Mouse (Mus musculus) erythroblast, embryonic 14.5 days (primary cell): ENCODE data around the gene En2. TPM values are rescaled to one million over a fixed set of nuclear protein-coding genes. Genes with fewer than 3 reads are reported as not detected.

Experiments
- H3K27me3 ChIP-seq: 2 replicates; pipeline ENCODE4 v1.6.1; 2012; ENCODE audit warnings: inconsistent platforms; ENCODE audit not compliant: control insufficient read depth
- H3K36me3 ChIP-seq: 2 replicates; pipeline ENCODE4 v1.6.1; 2012; ENCODE audit warnings: mild to moderate bottlenecking, inconsistent platforms; ENCODE audit not compliant: control insufficient read depth
- H3K4me1 ChIP-seq: 2 replicates; pipeline ENCODE4 v1.6.1; 2012; ENCODE audit warnings: inconsistent platforms; ENCODE audit not compliant: control insufficient read depth
- H3K4me3 ChIP-seq: replicated peaks from 2 replicates; pipeline ENCODE3; 2012; ENCODE audit warnings: moderate library complexity, mild to moderate bottlenecking, inconsistent platforms
- H3K9me3 ChIP-seq: 2 replicates; pipeline ENCODE4 v1.6.1; 2012; ENCODE audit warnings: low read length, inconsistent platforms, mixed read lengths; ENCODE audit not compliant: control insufficient read depth
- GATA1 ChIP-seq: IDR thresholded peaks from 2 replicates; pipeline ENCODE4 v1.6.1; 2012; ENCODE audit warnings: low read length, inconsistent platforms, mixed read lengths
- TAL1 ChIP-seq: IDR thresholded peaks from 3 replicates; pipeline ENCODE4 v1.6.1; 2012; ENCODE audit warnings: low read length, inconsistent platforms, mixed read lengths
- polyA plus RNA-seq: library from polyadenylated mRNA; stranded (reverse); fragments of >175 nt; gene quantifications from 2 replicates; pipeline ENCODE4 v1.2.3, GENCODE M21; 2012

The En2 gene
- polyA plus RNA-seq, 1 experiment: not detected

DNA sequence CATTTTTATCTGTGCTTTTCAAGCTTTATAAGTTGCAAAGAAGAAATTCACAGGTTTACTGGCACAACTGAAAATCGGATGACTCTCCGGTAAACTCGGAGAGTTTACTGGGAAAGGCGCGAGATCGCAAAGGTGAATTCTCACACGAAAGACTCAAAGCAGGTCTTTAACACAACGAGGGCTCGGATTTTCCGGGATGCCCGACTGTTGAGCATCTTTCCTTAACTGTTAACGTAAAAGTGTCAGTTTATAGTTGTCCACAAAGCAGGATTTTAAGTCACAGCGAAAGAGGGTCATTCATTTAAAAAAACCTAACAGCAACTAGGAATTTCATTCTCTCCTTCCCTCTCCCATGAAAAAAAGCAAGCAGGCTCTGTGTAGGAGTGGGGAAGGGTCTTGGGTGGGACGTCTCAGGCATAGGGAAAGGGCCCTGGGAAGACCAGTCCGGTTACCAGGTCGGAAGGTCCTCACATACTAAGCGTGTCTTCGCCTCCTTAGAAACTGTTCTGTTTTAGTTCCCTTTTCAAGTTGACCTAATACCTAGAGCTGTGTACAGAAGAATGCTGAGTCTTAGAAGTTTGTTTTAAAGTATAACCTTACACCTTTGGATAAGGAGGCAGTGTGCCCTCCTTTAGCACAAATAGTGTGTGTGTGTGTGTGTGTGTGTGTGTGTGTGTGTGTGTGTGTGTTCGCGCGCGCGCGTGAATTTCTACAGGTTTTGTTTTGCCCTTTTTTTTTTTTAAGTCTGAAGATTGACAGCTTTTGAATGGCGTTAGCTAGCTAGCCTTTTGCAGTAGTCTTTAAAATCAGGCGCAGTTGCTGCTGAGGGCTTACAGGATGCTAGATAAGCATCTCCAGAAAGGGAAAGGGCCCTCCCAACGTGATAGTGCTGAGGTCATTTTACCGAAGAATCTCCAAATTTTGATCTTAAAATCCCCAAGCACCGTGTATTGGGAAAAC lies 45.4 kb downstream of the En2 start:
- no peak overlapping the region for H3K4me3 ChIP-seq

DNA sequence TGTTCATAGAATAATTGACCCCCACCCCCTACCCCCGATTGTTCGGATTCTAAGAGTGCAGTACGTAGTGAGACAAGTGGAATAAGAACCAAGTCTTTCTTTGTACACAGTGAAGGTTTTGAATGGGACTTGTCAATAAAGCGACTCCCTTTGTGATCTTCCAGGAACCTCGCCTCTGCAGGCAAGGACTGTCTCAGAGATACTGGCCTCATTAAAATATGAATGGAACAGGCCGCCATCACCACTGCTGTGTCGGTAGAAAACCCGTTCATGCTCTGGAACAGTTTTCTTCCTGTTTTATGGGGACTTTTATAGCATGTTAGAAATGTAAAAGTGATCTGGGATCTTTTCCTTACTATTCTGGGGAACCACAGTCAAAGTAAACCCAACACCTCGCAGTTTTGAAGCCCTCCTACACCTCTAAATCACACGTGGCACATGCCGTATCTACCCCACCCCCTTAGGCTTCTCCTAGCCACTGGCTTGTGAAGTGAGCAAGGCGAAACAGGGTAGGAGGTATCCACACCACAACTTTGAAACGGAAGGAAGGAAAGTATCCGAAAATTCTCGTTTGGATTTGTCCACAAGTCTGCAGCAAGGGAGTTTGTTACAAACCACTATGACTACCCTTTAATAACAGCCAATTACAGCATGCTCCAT lies 46.3 kb downstream of the En2 start:
- TF ChIP-seq GATA1: no peak
- no peak for TF ChIP-seq TAL1
- no peaks in the 10 kb centered on the region for H3K36me3 ChIP-seq
- peaks cover 2% of the 10 kb centered on the region for H3K4me1 ChIP-seq
- H3K4me3 ChIP-seq: no peak overlapping the region
- H3K27me3 ChIP-seq: peaks cover 75% of the 10 kb centered on the region
- H3K9me3 ChIP-seq: no peaks in the 10 kb centered on the region; the same call in 1 of the 2 replicates

More for the DNA sequence above, 45.4 kb downstream of the En2 start:
- TF ChIP-seq GATA1: no peak
- no peak for TF ChIP-seq TAL1
- Histone ChIP-seq H3K27me3 (peaks cover 80% of the 10 kb centered on the region), H3K36me3 (no peaks in the 10 kb centered on the region), H3K4me1 (peaks cover 2% of the 10 kb centered on the region), H3K9me3 (no peaks in the 10 kb centered on the region; the same call in 1 of the 2 replicates)

DNA sequence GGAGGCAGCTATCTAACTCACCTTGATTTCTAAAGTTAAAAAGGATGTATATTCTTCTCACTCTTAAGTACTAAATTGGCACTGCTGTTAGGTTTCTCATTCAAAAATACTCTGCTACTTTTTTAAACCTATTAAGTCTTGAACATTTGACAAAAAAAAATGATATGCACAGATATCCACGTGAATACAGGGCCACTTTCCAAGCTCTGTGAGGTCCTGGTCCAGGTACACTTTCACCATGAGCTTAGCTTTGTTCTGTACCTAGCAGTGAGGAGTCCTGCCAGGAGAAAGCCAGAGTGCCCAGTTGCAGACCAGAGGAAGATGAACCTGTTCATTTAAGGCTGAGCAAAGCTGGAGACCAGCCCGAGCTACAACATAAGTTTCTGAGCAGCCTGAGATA lies 47.9 kb downstream of the En2 start:
- H3K36me3 ChIP-seq: no peaks in the 10 kb centered on the region
- no peaks in the 10 kb centered on the region; the same call in 1 of the 2 replicates for H3K9me3 ChIP-seq
- H3K4me3 ChIP-seq: no peak overlapping the region
- peaks cover 61% of the 10 kb centered on the region for H3K27me3 ChIP-seq
- no peaks in the 10 kb centered on the region for H3K4me1 ChIP-seq
- TF ChIP-seq GATA1 (no peak), TAL1 (no peak)

DNA sequence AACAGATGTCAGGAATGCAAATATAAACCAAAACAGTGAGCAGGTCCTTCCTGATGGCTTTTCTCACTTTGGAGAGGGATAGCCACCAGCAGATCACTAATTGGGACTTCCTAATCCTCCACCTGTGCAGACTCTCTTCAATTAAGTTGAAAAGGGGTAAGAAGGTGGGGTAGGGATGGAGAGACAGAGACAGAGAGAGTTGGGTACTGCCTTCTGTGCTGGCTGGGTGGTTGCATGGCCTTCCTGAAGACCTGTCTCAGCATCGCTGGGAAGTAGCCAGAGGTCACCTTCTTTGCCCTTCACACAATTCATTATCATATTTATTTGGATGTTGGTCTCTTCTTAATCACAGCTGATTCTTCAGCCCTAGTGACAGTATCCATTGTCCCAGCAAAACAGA lies 54.1 kb downstream of the En2 start:
- peaks cover 4% of the 10 kb centered on the region for H3K27me3 ChIP-seq
- H3K4me3 ChIP-seq: no peak overlapping the region
- no peaks in the 10 kb centered on the region for H3K36me3 ChIP-seq
- H3K9me3 ChIP-seq: no peaks in the 10 kb centered on the region
- H3K4me1 ChIP-seq: no peaks in the 10 kb centered on the region
- TF ChIP-seq GATA1 (no peak), TAL1 (no peak)

Other genes starting within 250 kb of the En2 start
- 1.1 and 1.8 TPM in 2 replicates for gene Insig1, start 94.3 kb upstream of the En2 start, polyA plus RNA-seq
- 0.02 TPM in 1 of 2 replicates, not detected in the other for gene Cnpy1, start 80.1 kb downstream of the En2 start, polyA plus RNA-seq
- gene Rbm33, start 151.4 kb downstream of the En2 start, polyA plus RNA-seq: 2.7 TPM in 2 replicates